Mouse (Mus musculus): ENCODE measurements around the gene Gpx7. TPM values are rescaled to one million over a fixed set of nuclear protein-coding genes. Genes with fewer than 3 reads are reported as not detected.
A peak's percentile ranks its signal among the peaks of the same experiment; 100 is the strongest.

Gpx7 gene
- 39.7 and 40.1 TPM in 2 replicates for polyA plus RNA-seq (2016; fragmentation: Nextera tagmentation; extraction: Ambion mirVana)

GRCm38 (mm10) chr4:108406861-108407401 is at the start of gene Gpx7:
Gene Gpx7 (minus strand): TSS chr4:108406961.
- H3K27ac ChIP-seq (replicated peaks) = peak within 1 kb of the TSS; percentile 92
- H3K36me3 ChIP-seq (replicated peaks) = peaks cover 14% of the 10 kb centered on the region; the same call in 1 of the 2 replicates
- peaks cover 40% of the 10 kb centered on the region for H3K4me1 ChIP-seq
- H3K4me3 ChIP-seq = peak within 1 kb of the TSS; percentile 57
- peak; percentile 41 for DNase-seq (ENCODE audit: low spot score)
- no peaks in the 10 kb centered on the region for H3K27me3 ChIP-seq (replicated peaks; ENCODE audit: low read depth, poor library complexity, severe bottlenecking)
- 8% methylated on average over 15 of the region's 15 CpGs for WGBS
- H3K9me3 ChIP-seq = no peaks in the 10 kb centered on the region

GRCm38 (mm10) chr4:108456028-108456427 is 49.3 kb upstream of the Gpx7 start:
- Histone ChIP-seq H3K27me3 (replicated peaks; ENCODE audit: low read depth, poor library complexity, severe bottlenecking) (no peaks in the 10 kb centered on the region), H3K36me3 (replicated peaks) (no peaks in the 10 kb centered on the region), H3K4me3 (no peak overlapping the region), H3K27ac (replicated peaks) (no peak overlapping the region), H3K4me1 (peaks cover 31% of the 10 kb centered on the region), H3K9me3 (no peaks in the 10 kb centered on the region)
- 80% methylated on average over 2 of the region's 2 CpGs for WGBS
- DNase-seq (ENCODE audit: low spot score) = no peak

GRCm38 (mm10) chr4:108448091-108448490 is 41.3 kb upstream of the Gpx7 start:
- H3K27me3 ChIP-seq (replicated peaks; ENCODE audit: low read depth, poor library complexity, severe bottlenecking) = no peaks in the 10 kb centered on the region
- no peaks in the 10 kb centered on the region for H3K9me3 ChIP-seq
- no peak overlapping the region for H3K27ac ChIP-seq (replicated peaks)
- no peak overlapping the region for H3K4me3 ChIP-seq
- no peaks in the 10 kb centered on the region for H3K4me1 ChIP-seq
- WGBS = 85% methylated on average over 7 of the region's 7 CpGs
- no peaks in the 10 kb centered on the region for H3K36me3 ChIP-seq (replicated peaks)
- DNase-seq (ENCODE audit: low spot score) = no peak

GRCm38 (mm10) chr4:108438082-108438840 is 31.5 kb upstream of the Gpx7 start:
- 74% methylated on average over 6 of the region's 6 CpGs for WGBS
- no peak overlapping the region for H3K27ac ChIP-seq (replicated peaks)

DNA sequence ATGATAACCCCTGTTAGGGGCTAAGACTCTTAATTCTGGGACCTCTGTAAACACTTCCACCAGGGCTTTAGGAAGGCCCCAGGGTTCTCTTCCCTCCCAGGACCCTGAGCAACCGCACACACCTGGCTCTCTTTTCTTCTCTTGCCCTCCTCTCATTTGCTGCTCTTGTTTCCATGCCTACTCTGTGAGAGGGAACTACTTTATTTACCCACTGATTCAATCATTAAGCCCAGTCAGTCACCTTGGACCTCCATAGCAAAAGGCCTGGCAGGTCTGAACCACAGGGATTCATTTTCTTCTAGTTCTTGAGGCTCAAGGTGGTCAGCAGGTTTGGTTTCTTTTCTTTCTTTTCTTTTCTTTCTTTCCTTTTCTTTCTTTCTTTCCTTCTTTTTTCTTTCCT is 29.5 kb upstream of the Gpx7 start:
- WGBS = 89% methylated on average over 1 of the region's 1 CpGs

More at GRCm38 (mm10) chr4:108438082-108438840, 31.5 kb upstream of the Gpx7 start:
- no peaks in the 10 kb centered on the region for H3K36me3 ChIP-seq (replicated peaks)
- no peaks in the 10 kb centered on the region for H3K9me3 ChIP-seq
- no peak for DNase-seq (ENCODE audit: low spot score)
- peaks cover 44% of the 10 kb centered on the region for H3K4me1 ChIP-seq
- no peaks in the 10 kb centered on the region for H3K27me3 ChIP-seq (replicated peaks; ENCODE audit: low read depth, poor library complexity, severe bottlenecking)
- no peak overlapping the region for H3K4me3 ChIP-seq

DNA sequence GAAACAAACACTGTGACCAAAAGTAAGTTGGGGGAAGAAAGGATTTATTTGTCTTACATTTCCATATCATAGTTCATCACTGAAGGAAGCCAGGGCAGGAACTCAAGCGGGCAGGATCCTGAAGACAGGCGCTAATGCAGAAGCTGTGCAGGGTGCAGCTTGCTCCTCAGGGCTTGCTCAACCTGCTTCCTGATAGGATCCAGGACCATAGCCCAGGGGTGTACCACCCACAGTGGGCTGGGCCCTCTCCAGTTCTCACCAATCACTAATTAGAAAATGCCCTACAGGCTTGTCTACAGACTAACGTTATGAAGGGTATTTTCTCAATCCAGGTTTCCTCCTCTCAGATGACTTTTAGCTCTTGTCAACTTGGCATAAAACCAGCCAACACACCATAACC is 28.9 kb upstream of the Gpx7 start:
- Histone ChIP-seq H3K36me3 (replicated peaks) (no peaks in the 10 kb centered on the region), H3K9me3 (no peaks in the 10 kb centered on the region), H3K4me3 (no peak overlapping the region), H3K27me3 (replicated peaks; ENCODE audit: low read depth, poor library complexity, severe bottlenecking) (no peaks in the 10 kb centered on the region), H3K27ac (replicated peaks) (peak overlapping the region; percentile 27), H3K4me1 (peaks cover 70% of the 10 kb centered on the region)
- 59% methylated on average over 3 of the region's 3 CpGs for WGBS
- DNase-seq (ENCODE audit: low spot score) = peak; percentile 37

More for the DNA sequence above, 29.5 kb upstream of the Gpx7 start:
- H3K4me1 ChIP-seq = peaks cover 64% of the 10 kb centered on the region
- peak overlapping the region; percentile 27 for H3K27ac ChIP-seq (replicated peaks)
- H3K27me3 ChIP-seq (replicated peaks; ENCODE audit: low read depth, poor library complexity, severe bottlenecking) = no peaks in the 10 kb centered on the region
- no peak for DNase-seq (ENCODE audit: low spot score)
- H3K4me3 ChIP-seq = no peak overlapping the region
- no peaks in the 10 kb centered on the region for H3K9me3 ChIP-seq
- H3K36me3 ChIP-seq (replicated peaks) = no peaks in the 10 kb centered on the region

DNA sequence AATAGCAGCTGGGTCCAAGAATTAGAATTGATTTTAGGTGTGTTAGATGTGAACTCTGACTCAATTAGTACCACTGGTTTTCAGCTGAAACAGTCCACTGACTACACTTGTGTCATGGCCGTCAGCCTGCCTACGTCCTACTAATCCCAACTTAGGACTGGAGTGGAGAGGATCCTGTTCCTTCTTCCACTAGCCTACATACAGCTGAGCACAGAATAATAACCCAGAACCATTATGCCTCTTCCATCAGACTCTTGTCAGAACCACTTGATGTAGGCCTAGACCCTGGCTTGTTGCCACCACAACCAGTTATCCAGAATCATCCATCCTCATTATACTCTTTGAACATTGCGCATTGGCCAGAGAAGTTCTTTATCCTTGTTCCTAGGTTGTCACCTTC is 28.0 kb upstream of the Gpx7 start:
- H3K27me3 ChIP-seq (replicated peaks; ENCODE audit: low read depth, poor library complexity, severe bottlenecking) = no peaks in the 10 kb centered on the region
- H3K4me3 ChIP-seq = no peak overlapping the region
- H3K4me1 ChIP-seq = peaks cover 76% of the 10 kb centered on the region
- H3K27ac ChIP-seq (replicated peaks) = peak overlapping the region; percentile 27
- whole genome bisulfite sequencing = 96% methylated on average over 3 of the region's 3 CpGs
- no peaks in the 10 kb centered on the region for H3K9me3 ChIP-seq
- no peaks in the 10 kb centered on the region for H3K36me3 ChIP-seq (replicated peaks)
- DNase-seq (ENCODE audit: low spot score) = no peak

DNA sequence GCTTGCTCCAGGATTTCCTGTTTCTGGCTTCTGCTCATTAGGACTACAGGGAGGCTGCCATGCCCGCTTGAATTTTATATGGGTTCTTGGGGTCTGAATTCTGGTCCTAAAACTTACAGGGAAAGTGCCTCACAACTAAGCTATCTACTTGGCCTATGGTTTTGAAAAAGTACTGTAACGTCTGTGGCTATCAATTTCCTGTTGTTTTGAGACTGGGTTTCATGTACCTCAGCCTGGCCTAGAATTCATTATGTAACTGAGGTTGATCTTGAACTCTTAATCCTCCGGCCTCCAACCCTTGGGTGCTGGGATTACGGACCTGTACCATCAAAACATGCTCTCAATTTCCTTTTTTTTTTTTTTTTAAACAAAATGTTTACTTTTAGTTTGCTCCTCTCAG is 27.5 kb upstream of the Gpx7 start:
- Histone ChIP-seq H3K27ac (replicated peaks) (peak overlapping the region; percentile 91), H3K9me3 (no peaks in the 10 kb centered on the region), H3K4me3 (no peak overlapping the region), H3K36me3 (replicated peaks) (no peaks in the 10 kb centered on the region), H3K27me3 (replicated peaks; ENCODE audit: low read depth, poor library complexity, severe bottlenecking) (no peaks in the 10 kb centered on the region), H3K4me1 (peaks cover 76% of the 10 kb centered on the region)
- WGBS = 74% methylated on average over 4 of the region's 4 CpGs
- no peak for DNase-seq (ENCODE audit: low spot score)

DNA sequence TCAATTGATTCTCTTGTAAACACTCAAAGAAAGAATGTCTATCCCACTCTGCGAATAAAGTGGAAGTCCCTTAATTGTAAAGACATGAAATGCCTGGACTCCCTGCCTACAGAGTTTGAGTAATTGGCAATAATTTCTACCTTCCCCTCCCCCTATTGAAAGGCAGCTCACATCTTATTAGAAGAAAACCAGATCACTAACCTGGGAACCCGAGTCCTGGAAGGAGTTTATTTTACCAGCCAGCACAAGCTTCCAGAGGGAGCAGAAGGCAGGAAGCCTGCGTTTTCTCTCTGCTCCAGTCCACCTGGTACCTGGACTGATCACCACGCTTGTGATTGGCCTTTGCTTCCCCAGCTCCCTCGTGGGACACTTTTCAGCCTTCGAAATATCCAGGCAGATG is 26.6 kb upstream of the Gpx7 start:
- Histone ChIP-seq H3K9me3 (no peaks in the 10 kb centered on the region), H3K27me3 (replicated peaks; ENCODE audit: low read depth, poor library complexity, severe bottlenecking) (no peaks in the 10 kb centered on the region), H3K4me3 (0 out of 2 replicates have a peak overlapping the region, but pooled peaks have one; percentile 11), H3K36me3 (replicated peaks) (no peaks in the 10 kb centered on the region), H3K4me1 (peaks cover 76% of the 10 kb centered on the region), H3K27ac (replicated peaks) (peak overlapping the region; percentile 91)
- WGBS = 27% methylated on average over 6 of the region's 6 CpGs
- peak; percentile 66 for DNase-seq (ENCODE audit: low spot score)

- Histone ChIP-seq H3K4me1 (peaks cover 61% of the 10 kb centered on the region), H3K9me3 (no peaks in the 10 kb centered on the region), H3K27me3 (replicated peaks; ENCODE audit: low read depth, poor library complexity, severe bottlenecking) (no peaks in the 10 kb centered on the region), H3K27ac (replicated peaks) (peak overlapping the region; percentile 91), H3K4me3 (peak overlapping the region; percentile 33), H3K36me3 (replicated peaks) (no peaks in the 10 kb centered on the region)
- no peak for DNase-seq (ENCODE audit: low spot score)
- 35% methylated on average over 2 of the region's 2 CpGs for WGBS
Measured at GRCm38 (mm10) chr4:108431561-108431936, 24.8 kb upstream of the Gpx7 start.

GRCm38 (mm10) chr4:108430656-108431560 is 24.1 kb upstream of the Gpx7 start:
- Histone ChIP-seq H3K9me3 (no peaks in the 10 kb centered on the region), H3K4me3 (peak overlapping the region; percentile 33; the same call in 1 of the 2 replicates), H3K27me3 (replicated peaks; ENCODE audit: low read depth, poor library complexity, severe bottlenecking) (no peaks in the 10 kb centered on the region), H3K27ac (replicated peaks) (peak overlapping the region; percentile 91), H3K4me1 (peaks cover 62% of the 10 kb centered on the region), H3K36me3 (replicated peaks) (no peaks in the 10 kb centered on the region)
- DNase-seq (ENCODE audit: low spot score) = peak; percentile 92
- WGBS = 28% methylated on average over 4 of the region's 4 CpGs

GRCm38 (mm10) chr4:108428341-108428721 is 21.6 kb upstream of the Gpx7 start:
- Histone ChIP-seq H3K4me1 (peaks cover 44% of the 10 kb centered on the region), H3K27ac (replicated peaks) (no peak overlapping the region), H3K27me3 (replicated peaks; ENCODE audit: low read depth, poor library complexity, severe bottlenecking) (no peaks in the 10 kb centered on the region), H3K4me3 (no peak overlapping the region), H3K9me3 (no peaks in the 10 kb centered on the region), H3K36me3 (replicated peaks) (no peaks in the 10 kb centered on the region)
- DNase-seq (ENCODE audit: low spot score) = no peak
- 90% methylated on average over 6 of the region's 6 CpGs for WGBS
